Mouse (Mus musculus) cortical plate, adult 2 months (tissue): ENCODE measurements at regions not wholly inside any gene's neighbourhood (a gene's known extent, or its start where the extent isn't known, plus 50 kb on each side); places are given as distances from the start of the nearest gene placed in this dataset.
A peak's percentile ranks its signal among the peaks of the same experiment; 100 is the strongest.

Experiments used
- H3K27ac ChIP-seq: fragments of 200-500 bp; 2 replicates; pipeline ENCODE4 v1.5.1; 2012; ENCODE audit warnings: low read length, control low read depth, inconsistent platforms; ENCODE audit not compliant: insufficient read depth
- H3K4me1 ChIP-seq: fragments of 200-500 bp; 2 replicates; pipeline ENCODE4 v1.6.1; 2011; ENCODE audit warnings: low read length; ENCODE audit not compliant: control insufficient read depth, insufficient read depth
- H3K4me3 ChIP-seq: fragments of 200-500 bp; 2 replicates; pipeline ENCODE4 v1.5.1; 2011; ENCODE audit warnings: mild to moderate bottlenecking, low read length, control low read depth; ENCODE audit not compliant: insufficient read depth
- CTCF ChIP-seq: fragments of 200-500 bp; IDR thresholded peaks from 2 replicates; pipeline ENCODE4 v1.5.1; 2011; ENCODE audit warnings: mild to moderate bottlenecking, control low read depth, low read length; ENCODE audit not compliant: insufficient read depth; ENCODE audit errors: extremely low read depth
- POLR2A ChIP-seq: fragments of 200-500 bp; IDR thresholded peaks from 2 replicates; pipeline ENCODE4 v1.6.1; 2011; ENCODE audit warnings: mild to moderate bottlenecking, low read length, control low read depth; ENCODE audit not compliant: insufficient read depth; ENCODE audit errors: extremely low read depth

DNA sequence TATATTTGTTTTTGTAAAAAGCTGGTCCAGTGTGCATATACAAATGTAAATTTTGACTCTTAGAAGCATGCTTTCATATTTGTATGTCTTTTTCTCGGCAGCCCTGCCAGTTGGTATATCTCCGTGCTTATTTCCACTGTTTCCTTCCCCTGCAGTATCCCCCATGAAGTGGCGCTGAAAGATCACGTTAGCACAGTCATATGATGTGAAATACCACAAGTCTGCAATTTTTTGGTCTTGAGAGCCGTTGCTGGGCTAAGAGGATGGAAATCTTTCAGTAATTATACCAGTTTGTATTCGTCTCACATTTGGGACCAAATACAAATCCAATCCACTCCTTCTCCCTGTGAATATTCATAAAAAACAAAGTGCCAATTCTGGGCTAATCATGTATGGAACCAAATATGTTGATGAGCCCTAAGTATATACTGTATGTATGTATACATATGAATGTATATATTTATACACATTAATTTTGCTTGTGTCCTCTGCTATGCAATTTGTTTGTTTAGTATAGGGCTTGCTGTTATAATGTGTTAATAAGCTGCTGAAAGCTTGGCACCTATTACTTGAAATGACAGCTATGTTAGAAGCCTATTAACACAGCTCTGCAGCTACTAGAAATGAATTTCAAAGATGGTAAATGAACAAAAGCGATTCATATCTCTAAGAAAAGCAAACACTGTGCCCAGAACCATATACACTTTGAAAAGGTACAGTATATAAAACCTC is 283.8 kb upstream of the Dph6 start:
- Histone ChIP-seq H3K4me1 (no peaks in the 10 kb centered on the region), H3K27ac (no peak overlapping the region), H3K4me3 (no peak overlapping the region)
- TF ChIP-seq POLR2A (no peak), CTCF (peak; percentile 11; the same call in 1 of the 2 replicates)

DNA sequence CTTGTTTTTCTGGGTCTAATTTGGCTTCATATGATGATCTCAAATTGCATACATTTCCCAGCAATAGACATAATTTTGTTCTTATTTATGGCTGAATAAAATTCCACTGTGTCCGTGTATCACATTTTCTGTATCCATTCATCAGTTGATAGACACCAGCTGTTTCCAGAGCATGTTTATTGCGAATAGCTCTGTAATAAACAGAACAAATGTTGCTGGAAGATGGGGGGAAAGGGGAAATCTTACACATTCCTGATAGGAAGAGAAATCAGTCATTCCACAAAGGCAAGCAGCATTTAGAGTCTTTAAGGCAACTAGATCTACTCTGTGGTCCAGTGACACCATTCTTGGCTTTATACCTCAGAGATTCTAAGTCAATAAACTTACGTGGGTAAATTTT is 311.3 kb upstream of the Dph6 start:
- TF ChIP-seq CTCF (no peak), POLR2A (no peak)
- H3K27ac ChIP-seq, result no peak overlapping the region
- H3K4me1 ChIP-seq, result no peaks in the 10 kb centered on the region
- H3K4me3 ChIP-seq, result no peak overlapping the region

DNA sequence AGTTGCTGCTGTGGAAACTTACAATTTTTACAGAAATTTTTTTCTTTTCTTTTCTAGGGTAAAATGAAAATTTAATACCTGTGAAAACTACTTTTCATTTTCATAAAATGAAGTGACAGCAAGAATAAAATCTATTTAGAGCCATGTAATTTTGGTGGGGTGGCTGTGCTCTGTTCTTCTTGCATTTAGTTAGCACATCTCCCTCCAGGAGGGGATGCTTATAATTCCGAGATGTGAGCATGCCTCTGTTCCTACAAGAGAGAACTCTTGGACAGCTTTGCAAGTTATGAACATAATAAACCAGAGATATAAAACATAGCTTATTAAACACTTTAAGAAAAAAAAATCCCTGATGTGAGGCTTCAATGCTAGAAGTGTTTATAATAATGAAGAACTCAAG is 313.9 kb upstream of the Dph6 start:
- Histone ChIP-seq H3K4me1 (no peaks in the 10 kb centered on the region), H3K4me3 (no peak overlapping the region), H3K27ac (no peak overlapping the region)
- TF ChIP-seq CTCF (no peak), POLR2A (no peak)

DNA sequence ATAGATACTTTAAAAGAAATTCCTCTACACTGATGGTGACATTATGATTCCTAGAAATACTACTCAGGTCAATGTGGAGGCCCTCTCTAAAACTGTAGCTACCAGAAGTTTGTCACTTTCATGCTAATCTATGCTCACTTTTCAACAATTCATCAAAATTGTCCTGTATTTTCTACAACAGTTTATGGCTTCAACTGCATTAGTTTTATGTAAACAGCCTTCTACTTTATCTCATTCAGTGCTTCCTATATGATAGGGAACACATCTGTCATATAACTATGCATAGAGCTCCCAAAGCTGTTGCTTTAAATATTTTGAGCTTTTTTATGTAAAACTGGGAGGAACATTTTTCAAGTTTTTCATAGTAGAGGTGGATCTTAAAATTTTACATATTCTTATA is 338.7 kb upstream of the Dph6 start:
- Histone ChIP-seq H3K27ac (no peak overlapping the region), H3K4me1 (no peaks in the 10 kb centered on the region), H3K4me3 (no peak overlapping the region)
- TF ChIP-seq POLR2A, result no peak
- no peak for TF ChIP-seq CTCF

DNA sequence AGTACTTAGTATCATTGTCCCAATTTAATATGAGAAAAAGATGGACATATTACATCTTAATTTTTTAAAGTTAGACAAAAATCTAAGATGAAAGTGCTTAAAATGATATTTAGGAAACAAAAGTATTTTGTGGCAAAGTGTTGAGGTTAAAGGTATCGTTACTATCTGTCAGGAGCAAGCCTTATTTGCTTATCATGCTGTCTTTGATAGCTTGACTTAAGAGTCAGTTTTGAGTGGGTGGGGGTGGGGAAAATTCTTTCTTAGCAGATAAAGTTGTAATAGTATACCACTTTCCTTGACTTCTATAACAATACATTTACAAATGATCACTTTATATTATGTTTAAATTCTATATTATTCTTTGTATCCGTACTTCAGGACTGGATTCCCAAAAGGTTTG is 339.1 kb upstream of the Dph6 start:
- Histone ChIP-seq H3K4me1 (no peaks in the 10 kb centered on the region), H3K4me3 (no peak overlapping the region), H3K27ac (no peak overlapping the region)
- TF ChIP-seq POLR2A (no peak), CTCF (no peak)

DNA sequence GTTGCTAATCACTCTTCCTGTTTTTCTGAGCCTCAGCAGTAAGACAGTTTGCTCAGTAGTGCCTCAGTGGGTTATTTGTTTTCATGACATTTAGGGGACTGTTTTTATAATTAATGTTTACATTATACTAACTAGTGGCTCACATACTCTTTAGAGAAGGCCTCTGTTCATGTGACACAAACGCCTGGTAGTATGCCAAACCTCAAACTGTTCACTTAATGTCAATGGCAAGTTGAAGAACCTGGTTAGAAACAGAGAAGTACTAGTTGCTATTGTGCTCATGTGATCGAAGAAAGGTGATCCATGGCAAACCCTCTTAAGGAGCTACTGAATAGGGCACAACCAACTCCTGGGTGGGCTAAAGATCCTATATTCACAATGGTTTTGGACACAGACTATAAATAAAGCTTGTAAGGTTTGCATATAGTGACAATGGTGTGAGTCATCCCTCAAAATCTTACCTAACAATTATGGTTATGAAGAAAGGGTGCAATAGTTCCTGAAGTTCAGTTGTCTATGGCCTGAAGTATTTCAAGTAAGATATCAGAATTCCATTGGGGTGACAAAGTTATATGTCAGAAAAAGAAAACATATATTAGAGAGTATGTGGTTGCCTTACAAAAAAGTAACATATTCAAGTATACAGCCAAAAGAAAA is 340.1 kb upstream of the Dph6 start:
- TF ChIP-seq POLR2A (no peak), CTCF (no peak)
- H3K27ac ChIP-seq, result no peak overlapping the region
- no peak overlapping the region for H3K4me3 ChIP-seq
- no peaks in the 10 kb centered on the region for H3K4me1 ChIP-seq

DNA sequence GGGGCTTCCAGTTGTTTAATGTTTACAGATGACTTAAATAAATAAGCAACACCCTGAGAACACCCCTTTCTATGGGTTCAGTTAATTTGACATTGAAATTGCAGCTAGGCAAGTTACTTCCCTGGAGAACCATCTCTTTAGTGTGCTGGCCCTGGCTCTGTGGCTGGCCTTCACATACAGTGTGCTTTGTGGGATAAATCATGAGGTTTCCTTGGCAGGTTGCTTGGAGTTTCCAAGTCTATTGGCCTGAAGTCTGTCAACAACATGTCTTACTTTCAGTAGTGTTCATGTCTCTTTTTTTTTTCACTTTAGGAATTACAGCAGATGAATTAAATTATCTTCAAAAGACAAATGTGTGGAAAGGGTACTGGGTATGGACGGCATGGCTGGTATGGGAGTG is 359.2 kb upstream of the Dph6 start:
- no peak overlapping the region for H3K27ac ChIP-seq
- TF ChIP-seq CTCF (no peak), POLR2A (no peak)
- H3K4me3 ChIP-seq, result no peak overlapping the region
- no peaks in the 10 kb centered on the region for H3K4me1 ChIP-seq

DNA sequence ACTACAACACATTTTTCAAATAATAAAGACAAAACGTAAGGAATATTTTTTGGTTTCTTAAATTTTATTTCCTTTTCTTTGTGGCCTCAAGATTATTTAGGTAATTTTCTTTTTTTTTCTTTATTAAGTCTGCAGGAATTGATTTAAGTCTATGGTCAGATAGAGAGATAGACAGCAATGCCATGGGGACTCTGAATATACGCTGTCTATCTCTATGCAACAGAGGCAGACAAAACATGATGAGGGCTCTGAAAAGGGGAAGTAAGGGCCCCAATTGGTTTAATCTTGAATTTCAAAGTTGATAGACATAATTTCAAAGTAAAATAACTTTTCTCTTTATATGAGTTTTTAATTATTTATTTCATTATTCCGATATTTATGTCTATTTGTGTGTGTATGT is 372.0 kb upstream of the Dph6 start:
- Histone ChIP-seq H3K4me1 (no peaks in the 10 kb centered on the region), H3K4me3 (no peak overlapping the region), H3K27ac (no peak overlapping the region)
- TF ChIP-seq CTCF (no peak), POLR2A (no peak)

DNA sequence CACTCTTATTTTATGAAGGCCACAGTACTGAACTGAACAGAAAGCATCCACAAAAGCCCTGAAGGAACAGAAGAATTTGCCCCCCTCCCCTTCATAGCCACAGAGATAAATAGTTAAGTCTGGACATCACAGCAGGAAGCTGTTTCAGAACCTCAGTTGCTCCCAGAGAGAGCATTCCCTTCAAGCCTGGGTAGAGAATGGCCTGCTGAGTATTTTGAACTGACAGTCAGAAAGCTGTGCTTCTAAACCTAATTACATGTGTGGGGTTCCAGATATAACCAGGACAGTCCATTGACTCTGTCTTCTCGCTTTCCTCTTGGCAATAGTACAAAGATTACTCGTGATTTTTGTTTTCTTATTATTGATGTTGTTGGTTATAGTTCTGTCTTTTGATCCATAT is 376.4 kb upstream of the Dph6 start:
- TF ChIP-seq POLR2A (no peak), CTCF (no peak)
- H3K4me1 ChIP-seq, result no peaks in the 10 kb centered on the region
- H3K4me3 ChIP-seq, result no peak overlapping the region
- H3K27ac ChIP-seq, result no peak overlapping the region

DNA sequence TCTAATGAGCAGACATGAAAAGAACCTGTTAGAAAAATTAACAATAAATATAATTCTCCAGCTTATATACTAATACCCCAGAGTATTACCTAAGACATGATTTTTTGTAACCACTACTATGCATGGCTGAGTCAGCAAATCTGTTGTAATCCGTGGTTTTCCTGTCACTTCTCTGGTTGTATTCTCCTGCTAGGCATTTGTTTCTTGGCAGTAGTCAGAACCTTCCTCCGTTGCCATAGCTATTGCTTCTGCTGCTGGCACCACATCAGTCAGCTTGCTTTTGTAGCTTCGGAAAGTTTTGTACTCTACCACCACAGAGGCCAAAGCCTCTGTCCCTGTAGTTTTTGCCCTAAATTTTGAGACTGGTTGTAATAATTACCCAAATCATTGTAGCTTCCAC is 381.4 kb upstream of the Dph6 start:
- Histone ChIP-seq H3K4me3 (no peak overlapping the region), H3K4me1 (no peaks in the 10 kb centered on the region), H3K27ac (no peak overlapping the region)
- TF ChIP-seq CTCF (no peak), POLR2A (no peak)

DNA sequence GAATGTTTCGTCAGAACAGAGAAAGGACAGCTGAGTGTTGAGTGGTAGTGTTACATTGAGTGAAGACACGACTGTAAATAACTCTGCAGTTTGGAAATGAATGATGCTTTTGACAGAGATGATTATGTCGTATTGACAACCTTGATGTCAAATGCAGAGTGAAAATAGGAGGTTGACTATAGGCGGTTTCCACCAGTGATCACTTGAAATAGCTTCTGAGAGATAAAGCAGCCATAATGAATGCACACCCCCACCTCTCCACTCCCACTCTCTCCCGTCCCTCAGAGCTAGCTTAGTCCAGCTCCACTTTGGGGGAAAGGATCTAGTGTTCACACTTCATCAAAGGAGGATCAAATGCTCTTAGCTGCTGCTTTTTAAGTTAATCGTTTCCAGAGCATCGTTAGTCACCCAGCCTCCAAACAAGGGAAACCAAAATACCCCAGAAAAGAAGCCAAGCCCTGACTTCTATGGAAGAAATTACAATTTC is 387.6 kb upstream of the Dph6 start:
- H3K4me3 ChIP-seq, result no peak overlapping the region
- TF ChIP-seq POLR2A (no peak), CTCF (no peak)
- no peak overlapping the region for H3K27ac ChIP-seq
- H3K4me1 ChIP-seq, result no peaks in the 10 kb centered on the region
